Mouse (Mus musculus) bone marrow macrophage, adult 2 months (primary cell): ENCODE results near the gene Gm11939. TPM values are rescaled to one million over a fixed set of nuclear protein-coding genes. Genes with fewer than 3 reads are reported as not detected.
A peak's percentile ranks its signal among the peaks of the same experiment; 100 is the strongest.
"Not testable (repeated sequence)": the region's sequence is repeated elsewhere in the genome, so short reads cannot be mapped to it uniquely, and the experiment has no call there.

Source experiments
- H3K27ac ChIP-seq: 2 replicates; pipeline ENCODE4 v1.5.1; 2012; ENCODE audit warnings: low read depth, low read length; ENCODE audit not compliant: insufficient read depth
- H3K4me1 ChIP-seq: 2 replicates; pipeline ENCODE4 v1.6.1; 2012; ENCODE audit warnings: low read length; ENCODE audit not compliant: control insufficient read depth, insufficient read depth
- H3K4me3 ChIP-seq: 2 replicates; pipeline ENCODE4 v1.5.1; 2012; ENCODE audit warnings: mild to moderate bottlenecking, low read length, moderate library complexity; ENCODE audit not compliant: insufficient read depth
- CTCF ChIP-seq: IDR thresholded peaks from 2 replicates; pipeline ENCODE4 v1.5.1; 2012; ENCODE audit warnings: low read depth, mild to moderate bottlenecking, low read length, moderate library complexity
- POLR2A ChIP-seq: IDR thresholded peaks from 2 replicates; pipeline ENCODE4 v1.6.1; 2012; ENCODE audit warnings: mild to moderate bottlenecking, low read depth, low read length, borderline replicate concordance
- polyA plus RNA-seq: library from polyadenylated mRNA; stranded (reverse); fragments of >200 nt; gene quantifications from 2 replicates; pipeline ENCODE4 v1.2.4, GENCODE M21; 2012; ENCODE audit not compliant: missing spikeins, insufficient read depth, insufficient read length

Gm11939 gene
- not detected in 2 replicates for polyA plus RNA-seq

- TF ChIP-seq CTCF (no peak), POLR2A (no peak)
- H3K4me1 ChIP-seq: no peaks in the 10 kb centered on the region
- no peak within 1 kb of the TSS for H3K27ac ChIP-seq
- no peak within 1 kb of the TSS for H3K4me3 ChIP-seq
These were observed at the start of gene Gm11939 for GRCm38 (mm10) chr11:99559366-99559765. Gene Gm11939 (minus strand): TSS chr11:99559466.

- not testable (repeated sequence) for H3K27ac ChIP-seq, H3K4me1 ChIP-seq, H3K4me3 ChIP-seq
These were observed 43.9 kb upstream of the Gm11939 start, which contains the start of gene Gm11938 for GRCm38 (mm10) chr11:99603208-99603607. Gene Gm11938 (minus strand): TSS chr11:99603308.

- not testable (repeated sequence) for H3K4me3 ChIP-seq, H3K4me1 ChIP-seq, H3K27ac ChIP-seq
These were observed 38.5 kb upstream of the Gm11939 start, which contains the start of gene Krtap9-3 for GRCm38 (mm10) chr11:99597742-99598141. Gene Krtap9-3 (minus strand): TSS chr11:99598105.

GRCm38 (mm10) chr11:99590981-99591380, 31.7 kb upstream of the Gm11939 start, which contains the start of gene Krtap1-3:
Gene Krtap1-3 (minus strand): TSS chr11:99591339.
- TF ChIP-seq CTCF: no peak
- no peaks in the 10 kb centered on the region for H3K4me1 ChIP-seq
- H3K27ac ChIP-seq: no peak within 1 kb of the TSS
- no peak within 1 kb of the TSS for H3K4me3 ChIP-seq

GRCm38 (mm10) chr11:99585096-99585495, 25.8 kb upstream of the Gm11939 start:
- TF ChIP-seq CTCF (no peak), POLR2A (no peak)
- no peak overlapping the region for H3K4me3 ChIP-seq
- H3K4me1 ChIP-seq: no peaks in the 10 kb centered on the region
- H3K27ac ChIP-seq: no peak overlapping the region

- Histone ChIP-seq H3K27ac (no peak within 1 kb of the TSS), H3K4me1 (no peaks in the 10 kb centered on the region), H3K4me3 (no peak within 1 kb of the TSS)
- no peak for TF ChIP-seq CTCF
- TF ChIP-seq POLR2A: no peak
These were observed 24.0 kb upstream of the Gm11939 start, which contains the start of gene Krtap1-4 for GRCm38 (mm10) chr11:99583245-99583704. Gene Krtap1-4 (minus strand): TSS chr11:99583654.

GRCm38 (mm10) chr11:99581564-99581963, 22.3 kb upstream of the Gm11939 start:
- Histone ChIP-seq H3K4me1 (no peaks in the 10 kb centered on the region), H3K4me3 (no peak overlapping the region), H3K27ac (no peak overlapping the region)
- TF ChIP-seq CTCF: no peak
- TF ChIP-seq POLR2A: no peak

- TF ChIP-seq POLR2A: no peak
- TF ChIP-seq CTCF: no peak
- no peak overlapping the region for H3K27ac ChIP-seq
These were observed 21.8 kb upstream of the Gm11939 start for GRCm38 (mm10) chr11:99581051-99581450.

GRCm38 (mm10) chr11:99580636-99581035, 21.4 kb upstream of the Gm11939 start, which contains the start of gene Krtap1-5:
Gene Krtap1-5 (minus strand): TSS chr11:99581016.
- no peak for TF ChIP-seq POLR2A
- no peak for TF ChIP-seq CTCF
- no peak within 1 kb of the TSS for H3K27ac ChIP-seq

More at GRCm38 (mm10) chr11:99581051-99581450, 21.8 kb upstream of the Gm11939 start:
- H3K4me3 ChIP-seq: no peak overlapping the region
- H3K4me1 ChIP-seq: no peaks in the 10 kb centered on the region

GRCm38 (mm10) chr11:99574106-99574505, 14.8 kb upstream of the Gm11939 start:
- Histone ChIP-seq H3K4me1 (no peaks in the 10 kb centered on the region), H3K4me3 (no peak overlapping the region), H3K27ac (no peak overlapping the region)
- no peak for TF ChIP-seq POLR2A
- TF ChIP-seq CTCF: peak; percentile 76

More at GRCm38 (mm10) chr11:99580636-99581035, 21.4 kb upstream of the Gm11939 start, which contains the start of gene Krtap1-5:
- no peak within 1 kb of the TSS for H3K4me3 ChIP-seq
- no peaks in the 10 kb centered on the region for H3K4me1 ChIP-seq

- Histone ChIP-seq H3K4me1 (no peaks in the 10 kb centered on the region), H3K4me3 (no peak overlapping the region), H3K27ac (no peak overlapping the region)
- TF ChIP-seq POLR2A (no peak), CTCF (no peak)
These were observed 13.9 kb upstream of the Gm11939 start for GRCm38 (mm10) chr11:99573164-99573563.
